Mouse (Mus musculus) thymus, adult 2 months (tissue): ENCODE results near the gene Gkn3. TPM values are rescaled to one million over a fixed set of nuclear protein-coding genes. Genes with fewer than 3 reads are reported as not detected.

Source experiments
- DNase-seq: peaks from one replicate; pipeline ENCODE4 v3.0.0; 2021
- H3K27ac ChIP-seq: fragments of 200-500 bp; 2 replicates; pipeline ENCODE4 v1.5.1; 2012; ENCODE audit warnings: low read length, control low read depth; ENCODE audit not compliant: control insufficient read depth, insufficient read depth
- H3K27me3 ChIP-seq: fragments of 200-500 bp; 2 replicates; pipeline ENCODE4 v1.6.1; 2012; ENCODE audit warnings: mild to moderate bottlenecking, low read length, moderate library complexity, mixed read lengths; ENCODE audit not compliant: control insufficient read depth, insufficient read depth
- H3K36me3 ChIP-seq: fragments of 200-500 bp; 2 replicates; pipeline ENCODE4 v1.6.1; 2012; ENCODE audit warnings: mild to moderate bottlenecking, low read length, moderate library complexity; ENCODE audit not compliant: control insufficient read depth, insufficient read depth
- H3K4me1 ChIP-seq: fragments of 200-500 bp; replicated peaks from 2 replicates; pipeline ENCODE4 v1.6.1; 2012; ENCODE audit warnings: low read length; ENCODE audit not compliant: control insufficient read depth, insufficient read depth
- H3K4me3 ChIP-seq: fragments of 200-500 bp; 2 replicates; pipeline ENCODE4 v1.5.1; 2012; ENCODE audit warnings: mild to moderate bottlenecking, low read length, control low read depth, moderate library complexity; ENCODE audit not compliant: control insufficient read depth, insufficient read depth
- CTCF ChIP-seq: fragments of 200-500 bp; IDR thresholded peaks from 2 replicates; pipeline ENCODE4 v1.5.1; 2012; ENCODE audit warnings: mild to moderate bottlenecking, control low read depth, low read length, moderate library complexity, borderline replicate concordance; ENCODE audit not compliant: control insufficient read depth, poor library complexity, insufficient read depth; ENCODE audit errors: extremely low read depth
- POLR2A ChIP-seq: fragments of 200-500 bp; IDR thresholded peaks from 2 replicates; pipeline ENCODE4 v1.6.1; 2012; ENCODE audit warnings: mild to moderate bottlenecking, low read length, control low read depth, moderate library complexity; ENCODE audit not compliant: control insufficient read depth, poor library complexity, insufficient read depth; ENCODE audit errors: extremely low read depth
- WGBS: fragments of 180-500 bp; shearing (Covaris S2); methylation state at CpG from one replicate; pipeline ENCODE4 v1.1.7; 2018; 5-methylcytosine and 5-hydroxymethylcytosine counted together
- polyA plus RNA-seq: library from polyadenylated mRNA; depleted of rRNA; stranded (reverse); fragments of >200 nt; gene quantifications from 2 replicates; pipeline ENCODE4 v1.2.3, GENCODE M21; 2012

Gkn3 gene
- polyA plus RNA-seq, 1 experiment, result 0.69 TPM

GRCm38 (mm10) chr6:87383926-87384691, 4.6 kb downstream of the Gkn3 start:
- DNase-seq, result no peak
- Histone ChIP-seq H3K27ac (no peak overlapping the region), H3K27me3 (no peaks in the 10 kb centered on the region), H3K4me1 (no peaks in the 10 kb centered on the region; the same call in 1 of the 2 replicates), H3K4me3 (no peak overlapping the region), H3K36me3 (no peaks in the 10 kb centered on the region)
- 18% methylated on average over 24 of the region's 24 CpGs for WGBS
- TF ChIP-seq POLR2A (no peak), CTCF (no peak)

- Histone ChIP-seq H3K36me3 (no peaks in the 10 kb centered on the region), H3K27me3 (no peaks in the 10 kb centered on the region), H3K4me1 (no peaks in the 10 kb centered on the region), H3K27ac (no peak within 1 kb of the TSS), H3K4me3 (no peak within 1 kb of the TSS)
- DNase-seq, result no peak
- 94% methylated on average over 9 of the region's 9 CpGs for WGBS
- TF ChIP-seq POLR2A (no peak), CTCF (no peak)
Observed at GRCm38 (mm10) chr6:87373057-87373456, 15.7 kb downstream of the Gkn3 start, which contains the start of gene Gkn2. TSS of gene Gkn2 (plus strand) at chr6:87373357.

- no peaks in the 10 kb centered on the region for H3K27me3 ChIP-seq
- H3K27ac ChIP-seq, result no peak overlapping the region
- WGBS, result 94% methylated on average over 5 of the region's 5 CpGs
- H3K4me1 ChIP-seq, result no peaks in the 10 kb centered on the region
- DNase-seq, result no peak
- no peaks in the 10 kb centered on the region for H3K36me3 ChIP-seq
- TF ChIP-seq POLR2A (no peak), CTCF (no peak)
- H3K4me3 ChIP-seq, result no peak overlapping the region
Observed at GRCm38 (mm10) chr6:87369223-87369622, 19.5 kb downstream of the Gkn3 start.

GRCm38 (mm10) chr6:87354441-87354840, 34.3 kb downstream of the Gkn3 start:
- Histone ChIP-seq H3K36me3 (no peaks in the 10 kb centered on the region), H3K27ac (no peak overlapping the region), H3K27me3 (no peaks in the 10 kb centered on the region), H3K4me3 (no peak overlapping the region), H3K4me1 (no peaks in the 10 kb centered on the region)
- TF ChIP-seq POLR2A (no peak), CTCF (no peak)
- 95% methylated on average over 5 of the region's 5 CpGs for WGBS
- no peak for DNase-seq

GRCm38 (mm10) chr6:87350829-87351228, 37.9 kb downstream of the Gkn3 start, which contains the start of gene Gkn1:
TSS of gene Gkn1 (minus strand) at chr6:87350942.
- WGBS, result 96% methylated on average over 8 of the region's 8 CpGs
- Histone ChIP-seq H3K27ac (no peak within 1 kb of the TSS), H3K4me3 (no peak within 1 kb of the TSS), H3K27me3 (no peaks in the 10 kb centered on the region), H3K36me3 (no peaks in the 10 kb centered on the region), H3K4me1 (no peaks in the 10 kb centered on the region)
- TF ChIP-seq POLR2A (no peak), CTCF (no peak)
- DNase-seq, result no peak

- H3K4me3 ChIP-seq, result no peak overlapping the region
- 40% methylated on average over 6 of the region's 6 CpGs for whole genome bisulfite sequencing
- no peak for DNase-seq
- H3K4me1 ChIP-seq, result peaks cover 5% of the 10 kb centered on the region
- peaks cover 7% of the 10 kb centered on the region; the same call in 1 of the 2 replicates for H3K27me3 ChIP-seq
- no peak overlapping the region for H3K27ac ChIP-seq
- H3K36me3 ChIP-seq, result no peaks in the 10 kb centered on the region
- TF ChIP-seq CTCF (no peak), POLR2A (no peak)
Observed at GRCm38 (mm10) chr6:87335935-87336295, 52.8 kb downstream of the Gkn3 start.
